Mouse (Mus musculus): ENCODE results near the gene 3110082I17Rik.

Gene 3110082I17Rik

DNA sequence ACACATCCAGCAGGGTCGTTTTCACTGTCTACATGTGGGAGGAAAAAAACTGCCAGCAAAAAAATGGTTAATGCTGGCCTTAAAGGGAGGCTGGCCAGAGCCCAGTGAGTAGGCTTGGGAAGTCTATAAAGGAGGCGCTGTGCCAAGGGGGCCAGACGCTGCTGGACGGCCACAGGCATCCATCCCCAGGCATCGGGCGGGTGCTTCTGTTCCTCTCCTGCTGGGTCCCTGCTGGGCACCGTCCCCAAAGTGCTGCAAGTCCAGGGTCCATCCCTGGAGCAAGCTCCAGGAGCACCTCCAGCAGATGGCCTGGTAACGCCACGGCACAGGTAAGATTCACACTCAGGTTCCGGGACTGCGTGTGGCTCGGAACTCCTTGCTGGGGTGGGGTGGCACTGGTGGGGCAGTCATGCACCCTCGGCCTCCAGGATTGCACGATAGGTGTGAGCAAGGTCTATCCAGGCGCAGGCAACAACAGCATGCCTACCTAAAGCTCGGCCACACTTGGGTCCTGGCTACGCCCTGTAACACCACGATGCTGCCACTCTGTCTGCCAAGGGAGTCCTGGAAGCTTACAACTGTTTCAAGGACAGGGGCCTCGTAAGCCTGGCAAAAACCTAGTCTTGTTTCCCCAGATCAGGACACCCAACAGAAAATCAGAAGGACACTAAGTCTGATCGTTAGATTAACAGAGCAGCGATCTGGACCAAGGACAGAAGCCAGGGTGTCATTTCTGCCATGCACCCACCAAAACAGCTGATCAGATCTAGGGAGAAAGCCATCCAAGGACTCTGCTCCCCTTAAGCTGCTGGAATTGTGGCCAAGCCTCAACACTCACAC, 37.1 kb downstream of the 3110082I17Rik start, which contains the start of gene Gper1:
Gene Gper1 (plus strand): TSS at position 126 of the 840 bp plus-strand sequence.
- DNase-seq (ENCODE audit: low read depth, low spot score), result no peak

- no peak for DNase-seq (ENCODE audit: low read depth, low spot score)
Observed at GRCm38 (mm10) chr5:139418633-139419032, 41.7 kb downstream of the 3110082I17Rik start.

DNA sequence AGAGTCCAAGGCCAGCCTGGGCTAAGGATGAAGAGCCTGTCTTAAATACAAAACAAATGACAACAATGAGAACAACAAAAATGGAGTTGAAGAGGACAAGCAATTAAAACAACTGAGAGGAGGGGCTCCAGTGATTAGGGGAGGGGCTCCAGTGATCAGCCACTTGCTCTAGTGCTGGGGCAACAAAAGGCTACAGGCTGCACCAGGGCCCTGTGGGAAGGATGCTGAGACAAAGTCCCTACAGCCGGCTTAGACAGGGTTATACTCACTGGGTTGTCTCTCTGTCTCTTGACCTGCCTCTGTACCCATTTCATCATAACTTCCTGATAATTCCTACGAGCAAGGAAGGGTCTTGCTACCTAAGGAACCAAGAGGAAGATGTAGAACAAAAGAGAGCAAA, 42.2 kb downstream of the 3110082I17Rik start:
- DNase-seq (ENCODE audit: low read depth, low spot score), result no peak

- no peak for DNase-seq (ENCODE audit: low read depth, low spot score)
Observed at GRCm38 (mm10) chr5:139417480-139417879, 42.8 kb downstream of the 3110082I17Rik start.

DNA sequence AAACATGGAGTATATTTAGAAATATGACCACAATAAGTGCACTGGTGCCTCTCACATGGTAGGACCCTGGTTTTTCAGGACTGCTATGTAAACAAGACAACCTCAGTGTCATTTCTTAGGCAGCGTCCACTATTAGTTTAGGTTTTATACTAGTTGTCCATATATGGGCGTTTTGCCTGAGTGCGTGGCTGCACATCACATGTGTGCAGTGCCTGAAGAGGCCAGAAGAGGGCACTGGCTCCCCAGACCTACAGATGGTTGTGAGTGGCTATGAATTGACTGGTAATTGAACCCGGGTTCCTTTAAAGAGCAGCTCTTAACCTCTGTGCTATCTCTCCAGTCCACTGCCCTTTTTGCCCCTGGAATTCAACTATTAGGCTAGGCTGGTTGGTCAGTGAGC, 43.4 kb downstream of the 3110082I17Rik start:
- DNase-seq (ENCODE audit: low read depth, low spot score), result no peak

- no peak for DNase-seq (ENCODE audit: low read depth, low spot score)
Observed at GRCm38 (mm10) chr5:139415001-139415400, 45.3 kb downstream of the 3110082I17Rik start.

DNA sequence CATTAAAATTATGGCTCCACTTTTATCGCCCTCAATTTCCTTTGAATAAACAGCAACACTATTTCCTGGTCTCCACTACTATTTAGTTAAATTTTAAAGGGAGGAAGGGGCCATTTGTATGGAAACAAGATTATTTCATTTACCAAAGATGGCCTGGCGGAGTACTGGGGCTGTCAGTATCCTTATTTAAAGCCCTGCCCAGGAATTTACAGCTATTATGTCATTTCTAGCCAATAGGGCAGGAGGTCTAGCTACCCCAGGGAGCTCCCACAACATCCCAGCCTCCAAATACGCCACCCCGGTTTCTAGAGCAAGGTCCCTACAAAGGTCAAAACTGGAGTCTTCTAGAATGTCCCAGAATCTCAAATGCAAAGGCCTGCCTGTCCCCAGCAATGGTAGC, 46.8 kb downstream of the 3110082I17Rik start:
- DNase-seq (ENCODE audit: low read depth, low spot score), result no peak

GRCm38 (mm10) chr5:139411665-139412314, 48.5 kb downstream of the 3110082I17Rik start:
- DNase-seq (ENCODE audit: low read depth, low spot score), result no peak

DNA sequence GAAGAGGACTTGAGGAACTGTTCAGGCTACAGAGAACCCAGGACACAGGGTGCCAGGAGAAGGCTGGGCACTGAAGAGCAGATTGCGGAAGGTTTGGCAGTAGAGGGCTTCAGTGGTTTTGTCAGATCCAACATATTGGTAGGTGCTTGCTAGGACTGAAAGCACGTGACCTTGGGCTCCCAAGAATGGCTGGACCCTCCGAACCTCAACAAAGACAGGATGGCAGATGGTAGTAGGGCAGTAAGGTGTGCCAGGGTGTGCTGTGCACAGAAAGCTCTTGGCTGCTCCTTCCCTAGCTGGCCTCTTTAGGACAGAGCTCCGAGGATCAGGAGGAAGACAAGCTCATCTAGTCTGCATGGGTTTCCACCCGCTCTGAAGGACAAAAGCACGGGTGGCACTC, 49.2 kb downstream of the 3110082I17Rik start:
- DNase-seq (ENCODE audit: low read depth, low spot score), result no peak

DNA sequence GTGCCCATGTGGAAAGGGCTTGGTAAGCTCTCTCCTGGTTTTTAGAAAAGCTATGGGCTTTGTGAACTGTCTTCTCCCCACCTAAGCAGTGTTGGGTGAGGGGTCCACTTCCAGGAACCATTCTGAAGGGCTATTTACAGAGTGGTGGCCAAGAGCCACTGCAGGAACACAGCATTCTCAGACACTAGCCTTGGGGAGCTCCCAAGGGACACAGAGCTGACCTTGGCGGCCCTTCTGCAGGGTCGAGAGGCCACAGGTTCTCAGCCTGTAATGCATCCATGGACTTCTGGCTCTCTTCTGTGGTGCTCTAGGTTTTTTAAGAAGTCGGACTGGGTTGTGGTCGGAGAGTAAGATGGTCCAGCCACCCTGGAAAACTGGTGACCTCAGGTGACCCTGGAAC, 50.3 kb downstream of the 3110082I17Rik start:
- DNase-seq (ENCODE audit: low read depth, low spot score), result no peak

DNA sequence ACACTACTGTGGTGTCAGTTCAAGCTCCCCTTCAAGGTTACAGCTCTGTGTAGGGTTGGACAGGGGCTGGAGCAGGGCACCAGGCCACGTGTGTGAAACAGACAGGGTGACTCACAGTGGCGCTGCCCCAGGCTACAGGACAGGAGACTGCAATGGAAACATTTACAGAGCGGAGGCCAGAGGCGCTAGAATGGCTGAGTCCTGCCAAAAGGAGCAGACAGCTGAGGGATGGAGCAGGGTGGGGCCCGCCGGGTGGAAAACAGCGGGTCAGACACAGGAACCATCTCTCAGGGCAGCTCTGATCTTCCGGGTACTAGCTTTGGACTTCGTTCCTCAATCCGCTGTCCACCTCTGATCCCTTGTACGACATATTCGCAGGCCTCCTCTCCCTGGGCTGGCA, 50.9 kb downstream of the 3110082I17Rik start:
- no peak for DNase-seq (ENCODE audit: low read depth, low spot score)

- no peak for DNase-seq (ENCODE audit: low read depth, low spot score)
Observed at GRCm38 (mm10) chr5:139408511-139408910, 51.8 kb downstream of the 3110082I17Rik start.

GRCm38 (mm10) chr5:139407121-139407885, 53.0 kb downstream of the 3110082I17Rik start:
- DNase-seq (ENCODE audit: low read depth, low spot score), result no peak

DNA sequence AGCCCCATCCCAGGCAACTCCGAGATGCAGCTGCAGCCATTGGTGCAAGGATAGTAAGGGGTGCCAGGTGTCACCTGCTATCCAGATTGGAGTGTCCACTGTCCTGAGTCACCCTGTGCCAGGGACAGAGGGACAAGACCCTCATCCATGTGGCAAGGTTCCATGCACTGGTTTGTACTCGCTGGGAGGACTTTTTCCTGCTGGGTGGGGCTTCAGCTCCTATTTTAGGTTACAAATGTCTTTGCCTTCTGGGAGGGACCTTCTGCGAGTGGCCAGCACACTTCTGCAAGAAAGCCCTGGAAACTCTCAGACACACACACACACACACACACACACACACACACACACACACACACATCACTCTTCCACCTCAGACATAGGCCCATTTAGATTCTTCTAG, 54.4 kb downstream of the 3110082I17Rik start:
- no peak for DNase-seq (ENCODE audit: low read depth, low spot score)

GRCm38 (mm10) chr5:139405478-139405877, 54.8 kb downstream of the 3110082I17Rik start:
- no peak for DNase-seq (ENCODE audit: low read depth, low spot score)

DNA sequence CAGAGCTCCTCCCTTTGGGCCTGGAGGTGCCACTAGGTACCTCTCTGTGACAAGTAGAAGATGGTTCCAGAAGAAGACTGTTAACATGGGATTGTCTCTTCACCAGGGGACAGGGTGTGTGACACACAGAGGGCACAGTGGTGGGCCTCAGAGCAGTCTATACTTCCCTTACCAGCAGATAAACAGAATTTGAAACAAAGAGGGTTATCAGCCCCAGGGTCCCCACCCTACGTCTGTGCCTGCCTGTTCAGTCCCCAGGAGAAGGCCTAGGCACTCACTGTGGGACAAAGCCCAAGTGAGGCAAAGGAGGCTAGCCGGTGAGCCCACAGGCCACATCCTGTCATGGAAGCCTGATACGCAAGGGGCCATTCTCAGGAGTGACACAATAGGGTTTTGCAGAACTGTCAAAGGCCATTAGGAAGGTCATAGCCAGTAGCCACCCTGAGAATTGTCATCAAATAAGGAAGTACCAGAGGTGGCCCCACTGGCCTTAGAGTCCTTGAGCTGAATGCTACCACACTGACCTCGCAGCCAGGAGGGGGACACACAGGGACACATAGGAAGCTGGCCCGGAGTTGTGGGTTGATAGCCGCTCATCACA, 55.4 kb downstream of the 3110082I17Rik start, which contains the start of gene C130050O18Rik:
Gene C130050O18Rik (plus strand): TSS at position 480 of the 601 bp plus-strand sequence.
- DNase-seq (ENCODE audit: low read depth, low spot score), result no peak

DNA sequence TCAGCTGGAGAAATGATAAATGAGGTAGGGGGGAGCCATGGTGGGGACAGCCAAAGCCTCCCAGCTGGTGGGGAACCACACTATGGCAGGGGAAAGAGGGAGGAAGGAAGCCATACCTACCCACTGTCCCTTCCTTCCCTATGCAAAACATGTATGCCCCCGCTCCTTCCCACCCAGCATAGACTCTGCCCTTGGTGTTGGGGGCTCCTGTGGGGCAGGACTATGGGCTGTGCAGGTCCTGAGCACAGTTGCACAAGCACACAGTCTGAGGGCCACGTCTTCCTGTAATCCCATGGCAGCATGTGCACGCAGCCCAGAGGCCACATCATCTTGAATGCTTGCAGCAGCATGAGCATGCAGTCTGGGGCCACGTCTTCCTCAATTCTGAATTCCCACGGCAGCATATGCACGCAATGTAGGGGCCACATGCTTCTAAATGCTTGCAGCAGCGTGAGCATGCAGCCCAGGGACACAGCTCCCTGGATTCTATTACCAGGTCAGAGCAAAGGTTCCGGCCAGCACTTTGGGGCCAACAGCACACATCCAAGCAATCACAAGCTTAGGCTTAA, 56.6 kb downstream of the 3110082I17Rik start:
- no peak for DNase-seq (ENCODE audit: low read depth, low spot score)

DNA sequence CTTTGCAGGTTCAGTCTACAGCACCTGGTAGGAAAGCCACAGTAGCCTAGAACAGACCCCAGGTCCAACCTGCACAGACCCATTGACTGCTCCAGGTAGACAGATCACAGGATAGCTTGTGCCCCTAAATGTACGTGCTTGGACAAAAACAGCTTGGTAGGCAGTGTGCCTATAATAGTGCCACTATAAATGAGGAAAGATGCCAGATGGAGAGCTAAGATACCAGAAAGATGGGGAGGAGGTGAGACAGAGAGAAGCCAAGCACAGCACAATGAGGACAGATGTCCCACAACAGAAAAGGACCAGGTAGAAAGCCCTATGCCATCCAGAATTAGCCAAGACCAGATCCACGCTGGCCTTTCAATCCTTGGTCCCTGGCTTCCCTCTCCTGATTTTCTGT, 58.2 kb downstream of the 3110082I17Rik start:
- no peak for DNase-seq (ENCODE audit: low read depth, low spot score)

DNA sequence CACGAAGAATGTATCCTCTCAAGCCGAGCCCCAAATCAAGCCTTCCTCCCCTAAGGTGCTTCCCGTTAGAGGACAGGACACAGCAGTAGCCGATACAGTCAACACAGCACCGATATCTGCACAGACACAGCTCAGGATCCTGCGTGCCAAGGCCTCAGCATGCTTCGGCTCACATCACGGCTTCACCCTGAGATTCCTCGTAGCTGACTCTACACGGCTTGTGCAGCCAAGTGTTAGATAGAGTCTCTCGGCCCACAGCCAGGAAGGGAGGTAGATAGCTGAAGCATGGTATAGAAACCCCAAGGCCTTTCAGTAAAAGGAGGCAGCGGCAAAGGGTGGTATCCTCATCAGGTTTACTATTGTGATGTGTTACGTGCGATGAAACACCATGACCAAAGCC, 60.3 kb downstream of the 3110082I17Rik start:
- no peak for DNase-seq (ENCODE audit: low read depth, low spot score)

DNA sequence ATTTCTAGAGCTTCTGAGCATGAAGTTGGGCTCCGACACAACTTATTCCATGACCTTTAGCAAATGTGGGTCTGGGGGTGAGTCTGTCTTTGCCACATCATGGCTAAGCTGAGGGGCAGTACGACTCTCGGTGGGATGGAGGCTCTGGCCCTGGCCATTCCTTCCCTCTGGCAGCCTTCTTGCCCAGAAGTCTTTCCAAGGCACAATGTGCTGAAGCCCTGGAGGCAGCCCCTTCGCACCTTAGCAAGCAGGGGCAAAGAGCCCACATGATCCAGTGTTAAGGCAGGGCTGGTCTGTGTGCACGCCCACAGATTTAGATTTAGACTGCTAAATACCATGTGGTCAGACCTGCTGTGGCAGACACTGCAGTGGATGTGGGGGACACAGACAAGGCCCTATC, 61.5 kb downstream of the 3110082I17Rik start:
- DNase-seq (ENCODE audit: low read depth, low spot score), result no peak
